Mouse (Mus musculus) bone marrow, adult 2 months (tissue): ENCODE measurements around the gene Bcl11a.

Source experiments
- CTCF ChIP-seq: fragments of 200-500 bp; IDR thresholded peaks from 2 replicates; pipeline ENCODE4 v1.5.1; 2011; ENCODE audit warnings: low read length, control low read depth; ENCODE audit not compliant: control insufficient read depth, insufficient read depth
- POLR2A ChIP-seq: fragments of 200-500 bp; IDR thresholded peaks from 2 replicates; pipeline ENCODE4 v1.6.1; 2011; ENCODE audit warnings: low read depth, mild to moderate bottlenecking, control low read depth, low read length, borderline replicate concordance; ENCODE audit not compliant: control insufficient read depth

GRCm38 (mm10) chr11:24050032-24050757 is 27.7 kb upstream of the Bcl11a start:
- TF ChIP-seq CTCF (no peak), POLR2A (no peak)
